Mouse (Mus musculus): ENCODE measurements around the gene Ube3b.
A peak's percentile ranks its signal among the peaks of the same experiment; 100 is the strongest.

Gene Ube3b

GRCm38 (mm10) chr5:114380209-114381012 is at the start of gene Ube3b, which contains the start of gene Kctd10:
Ube3b (plus strand) TSS chr5:114380607.
Kctd10 (minus strand) TSS chr5:114380508.
- DNase-seq (ENCODE audit: low spot score): peak; percentile 90

GRCm38 (mm10) chr5:114342996-114343395 is 37.4 kb upstream of the Ube3b start:
- no peak for DNase-seq (ENCODE audit: low spot score)

GRCm38 (mm10) chr5:114343612-114344011 is 36.8 kb upstream of the Ube3b start:
- no peak for DNase-seq (ENCODE audit: low spot score)

- DNase-seq (ENCODE audit: low spot score): peak; percentile 69
These were observed 34.9 kb upstream of the Ube3b start for GRCm38 (mm10) chr5:114345538-114345937.

- no peak for DNase-seq (ENCODE audit: low spot score)
These were observed 33.4 kb upstream of the Ube3b start for GRCm38 (mm10) chr5:114347005-114347404.

GRCm38 (mm10) chr5:114351490-114351889 is 28.9 kb upstream of the Ube3b start:
- no peak for DNase-seq (ENCODE audit: low spot score)

GRCm38 (mm10) chr5:114356250-114356935 is 24.0 kb upstream of the Ube3b start:
- peak; percentile 52 for DNase-seq (ENCODE audit: low spot score)

- DNase-seq (ENCODE audit: low spot score): no peak
These were observed 23.3 kb upstream of the Ube3b start for GRCm38 (mm10) chr5:114356936-114357751.

GRCm38 (mm10) chr5:114358833-114359232 is 21.6 kb upstream of the Ube3b start:
- no peak for DNase-seq (ENCODE audit: low spot score)

- DNase-seq (ENCODE audit: low spot score): no peak
These were observed 20.8 kb upstream of the Ube3b start for GRCm38 (mm10) chr5:114359586-114359985.

GRCm38 (mm10) chr5:114360968-114361367 is 19.4 kb upstream of the Ube3b start:
- DNase-seq (ENCODE audit: low spot score): no peak

GRCm38 (mm10) chr5:114365043-114365752 is 15.2 kb upstream of the Ube3b start:
- DNase-seq (ENCODE audit: low spot score): no peak

GRCm38 (mm10) chr5:114368121-114368520 is 12.3 kb upstream of the Ube3b start:
- no peak for DNase-seq (ENCODE audit: low spot score)

- DNase-seq (ENCODE audit: low spot score): no peak
These were observed 11.5 kb upstream of the Ube3b start for GRCm38 (mm10) chr5:114368803-114369496.

- DNase-seq (ENCODE audit: low spot score): no peak
These were observed 10.5 kb upstream of the Ube3b start for GRCm38 (mm10) chr5:114369921-114370320.

GRCm38 (mm10) chr5:114370371-114370776 is 10.0 kb upstream of the Ube3b start:
- no peak for DNase-seq (ENCODE audit: low spot score)

GRCm38 (mm10) chr5:114371331-114371730 is 9.1 kb upstream of the Ube3b start:
- peak; percentile 50 for DNase-seq (ENCODE audit: low spot score)

- peak; percentile 36 for DNase-seq (ENCODE audit: low spot score)
These were observed 8.5 kb upstream of the Ube3b start for GRCm38 (mm10) chr5:114371731-114372473.

- DNase-seq (ENCODE audit: low spot score): no peak
These were observed 7.8 kb upstream of the Ube3b start for GRCm38 (mm10) chr5:114372565-114372964.

- DNase-seq (ENCODE audit: low spot score): no peak
These were observed 7.2 kb upstream of the Ube3b start for GRCm38 (mm10) chr5:114373174-114373573.
